Mouse (Mus musculus): ENCODE results near the gene Pgm1. TPM values are rescaled to one million over a fixed set of nuclear protein-coding genes. Genes with fewer than 3 reads are reported as not detected.

Pgm1 gene
- polyA plus RNA-seq, 1 experiment from 2014 or later, result 258 TPM

DNA sequence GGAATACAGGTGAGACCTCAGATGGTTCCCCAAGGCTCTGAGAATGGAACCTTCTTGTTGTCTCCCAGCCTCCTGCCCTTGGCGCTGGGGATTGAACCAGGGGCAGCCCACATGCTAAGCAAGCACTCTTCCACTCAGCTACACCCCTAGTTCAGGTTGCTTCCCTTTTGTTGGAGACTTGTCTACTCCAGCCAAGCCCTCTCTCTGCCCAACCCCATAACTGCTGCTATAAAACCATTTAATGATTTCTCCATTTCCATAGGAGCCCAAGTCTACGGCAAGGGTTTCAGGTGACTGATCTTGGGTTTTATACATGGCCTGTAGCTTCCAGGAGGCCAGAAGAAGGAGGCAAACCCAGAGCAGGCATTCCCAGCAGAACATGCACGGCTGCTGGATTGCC, 98.6 kb downstream of the Pgm1 start:
- Histone ChIP-seq H3K9me3 (ENCODE audit: control insufficient read depth, low read length) (no peaks in the 10 kb centered on the region), H3K4me2 (ENCODE audit: low read depth, low read length) (no peak overlapping the region), H3K27me3 (replicated peaks; ENCODE audit: control insufficient read depth, insufficient read depth, low read length) (no peaks in the 10 kb centered on the region), H3K36me3 (ENCODE audit: control insufficient read depth, insufficient read depth, low read length) (no peaks in the 10 kb centered on the region), H3K4me3 (ENCODE audit: low read length) (no peak overlapping the region), H3K4me1 (ENCODE audit: control insufficient read depth, insufficient read depth, low read length) (no peaks in the 10 kb centered on the region), H3K27ac (ENCODE audit: low read length) (no peak overlapping the region), H3K9ac (ENCODE audit: low read depth, low read length) (no peak overlapping the region)
- 54% methylated on average over 3 of the region's 3 CpGs for WGBS
- peak; percentile 62 for ATAC-seq

DNA sequence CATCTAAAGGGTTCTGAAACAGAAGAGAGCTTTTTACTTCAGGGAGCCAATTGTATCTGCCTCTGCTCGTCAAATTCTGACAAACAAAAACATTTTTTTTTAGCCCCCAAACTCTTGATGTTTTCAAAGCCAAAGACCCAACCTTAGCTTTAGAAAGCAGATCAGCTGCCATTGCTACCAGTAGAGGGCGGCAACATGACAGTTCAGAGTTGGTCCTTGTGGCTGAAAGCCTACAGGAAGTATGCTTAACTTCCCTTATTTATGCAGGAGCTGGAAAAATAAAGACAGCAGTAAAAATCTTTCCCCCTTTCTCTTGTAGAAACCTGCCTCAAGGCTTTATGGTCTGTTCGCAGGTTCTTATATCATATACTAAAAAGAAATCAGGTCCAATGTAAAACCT, 99.4 kb downstream of the Pgm1 start:
- no peak overlapping the region for H3K27ac ChIP-seq (ENCODE audit: low read length)
- no peak overlapping the region for H3K9ac ChIP-seq (ENCODE audit: low read depth, low read length)
- H3K4me3 ChIP-seq (ENCODE audit: low read length), result no peak overlapping the region
- H3K36me3 ChIP-seq (ENCODE audit: control insufficient read depth, insufficient read depth, low read length), result no peaks in the 10 kb centered on the region
- no peaks in the 10 kb centered on the region for H3K4me1 ChIP-seq (ENCODE audit: control insufficient read depth, insufficient read depth, low read length)
- H3K4me2 ChIP-seq (ENCODE audit: low read depth, low read length), result no peak overlapping the region
- no peak for ATAC-seq
- no peaks in the 10 kb centered on the region for H3K9me3 ChIP-seq (ENCODE audit: control insufficient read depth, low read length)
- WGBS, result 14% methylated on average over 3 of the region's 3 CpGs
- H3K27me3 ChIP-seq (replicated peaks; ENCODE audit: control insufficient read depth, insufficient read depth, low read length), result no peaks in the 10 kb centered on the region

DNA sequence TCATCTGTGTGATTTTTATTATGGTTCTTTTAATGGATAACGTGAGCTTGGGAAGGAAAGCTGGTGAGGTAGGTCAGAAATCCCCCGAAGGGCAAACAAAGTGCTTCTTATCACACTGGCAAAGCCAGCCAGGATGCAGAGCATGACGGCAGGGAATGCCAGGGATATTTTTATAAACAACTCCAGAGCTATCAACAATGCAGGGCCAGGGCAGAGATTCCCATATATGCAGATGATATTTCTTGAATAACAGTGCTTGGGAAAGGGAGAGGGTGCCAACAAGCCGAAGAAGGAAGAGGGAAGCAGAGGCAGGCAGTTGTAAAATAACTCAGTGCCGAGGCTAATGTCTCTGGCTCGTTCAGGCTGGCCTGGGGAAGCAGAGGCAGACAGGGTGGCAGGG, 102.1 kb downstream of the Pgm1 start:
- H3K27ac ChIP-seq (ENCODE audit: low read length), result no peak overlapping the region
- H3K9ac ChIP-seq (ENCODE audit: low read depth, low read length), result no peak overlapping the region
- no peak overlapping the region for H3K4me2 ChIP-seq (ENCODE audit: low read depth, low read length)
- no peaks in the 10 kb centered on the region for H3K27me3 ChIP-seq (replicated peaks; ENCODE audit: control insufficient read depth, insufficient read depth, low read length)
- H3K4me1 ChIP-seq (ENCODE audit: control insufficient read depth, insufficient read depth, low read length), result no peaks in the 10 kb centered on the region
- no peak for ATAC-seq
- H3K36me3 ChIP-seq (ENCODE audit: control insufficient read depth, insufficient read depth, low read length), result no peaks in the 10 kb centered on the region
- H3K4me3 ChIP-seq (ENCODE audit: low read length), result no peak overlapping the region
- no peaks in the 10 kb centered on the region for H3K9me3 ChIP-seq (ENCODE audit: control insufficient read depth, low read length)
- 34% methylated on average over 6 of the region's 6 CpGs for WGBS

DNA sequence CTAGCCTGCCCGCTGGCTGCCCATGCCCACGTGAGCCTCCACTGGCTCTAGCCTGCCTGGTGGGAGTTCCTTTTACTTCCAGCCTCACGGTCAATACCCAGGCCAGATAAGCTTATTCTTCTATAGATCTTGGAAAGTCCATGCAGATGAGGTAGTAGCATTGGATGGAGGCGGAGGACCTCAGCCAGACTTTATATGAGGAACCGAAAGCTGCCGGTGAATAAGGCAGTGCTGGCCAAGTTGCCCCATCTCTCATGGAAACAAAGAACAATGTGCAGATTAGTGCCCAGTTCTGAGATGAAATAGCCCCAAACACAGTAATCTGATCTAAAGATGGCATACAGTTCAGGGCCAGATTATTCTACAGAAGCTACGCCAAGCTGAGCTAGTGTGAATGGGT, 103.4 kb downstream of the Pgm1 start:
- 93% methylated on average over 7 of the region's 7 CpGs for WGBS
- no peaks in the 10 kb centered on the region for H3K4me1 ChIP-seq (ENCODE audit: control insufficient read depth, insufficient read depth, low read length)
- ATAC-seq, result no peak

DNA sequence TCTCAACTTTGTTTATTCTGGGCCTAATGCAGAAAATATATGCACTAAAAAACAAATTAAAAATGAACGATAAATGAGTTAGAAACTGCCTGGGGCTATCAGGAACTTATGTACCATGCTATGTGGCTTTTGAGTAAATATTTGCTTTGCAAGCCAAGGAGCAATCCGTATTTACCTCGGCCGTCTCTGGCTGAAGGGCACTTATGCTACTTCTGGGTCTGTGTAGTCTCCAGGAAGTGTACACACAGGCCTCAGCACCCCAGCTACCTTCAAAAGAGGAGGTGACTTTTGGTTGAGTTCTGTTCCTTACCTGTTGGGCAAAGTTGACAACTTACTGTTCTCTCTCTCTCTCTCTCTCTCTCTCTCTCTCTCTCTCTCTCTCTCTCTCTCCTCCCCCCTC, 104.7 kb downstream of the Pgm1 start:
- H3K27me3 ChIP-seq (replicated peaks; ENCODE audit: control insufficient read depth, insufficient read depth, low read length), result no peaks in the 10 kb centered on the region
- H3K9ac ChIP-seq (ENCODE audit: low read depth, low read length), result no peak overlapping the region
- 55% methylated on average over 4 of the region's 4 CpGs for WGBS
- H3K4me1 ChIP-seq (ENCODE audit: control insufficient read depth, insufficient read depth, low read length), result no peaks in the 10 kb centered on the region
- H3K36me3 ChIP-seq (ENCODE audit: control insufficient read depth, insufficient read depth, low read length), result no peaks in the 10 kb centered on the region
- no peaks in the 10 kb centered on the region for H3K9me3 ChIP-seq (ENCODE audit: control insufficient read depth, low read length)
- H3K4me3 ChIP-seq (ENCODE audit: low read length), result no peak overlapping the region
- ATAC-seq, result no peak
- H3K4me2 ChIP-seq (ENCODE audit: low read depth, low read length), result no peak overlapping the region
- H3K27ac ChIP-seq (ENCODE audit: low read length), result no peak overlapping the region

More for the DNA sequence above, 103.4 kb downstream of the Pgm1 start:
- Histone ChIP-seq H3K27me3 (replicated peaks; ENCODE audit: control insufficient read depth, insufficient read depth, low read length) (no peaks in the 10 kb centered on the region), H3K27ac (ENCODE audit: low read length) (no peak overlapping the region), H3K9me3 (ENCODE audit: control insufficient read depth, low read length) (no peaks in the 10 kb centered on the region), H3K4me3 (ENCODE audit: low read length) (no peak overlapping the region), H3K4me2 (ENCODE audit: low read depth, low read length) (no peak overlapping the region), H3K9ac (ENCODE audit: low read depth, low read length) (no peak overlapping the region), H3K36me3 (ENCODE audit: control insufficient read depth, insufficient read depth, low read length) (no peaks in the 10 kb centered on the region)

DNA sequence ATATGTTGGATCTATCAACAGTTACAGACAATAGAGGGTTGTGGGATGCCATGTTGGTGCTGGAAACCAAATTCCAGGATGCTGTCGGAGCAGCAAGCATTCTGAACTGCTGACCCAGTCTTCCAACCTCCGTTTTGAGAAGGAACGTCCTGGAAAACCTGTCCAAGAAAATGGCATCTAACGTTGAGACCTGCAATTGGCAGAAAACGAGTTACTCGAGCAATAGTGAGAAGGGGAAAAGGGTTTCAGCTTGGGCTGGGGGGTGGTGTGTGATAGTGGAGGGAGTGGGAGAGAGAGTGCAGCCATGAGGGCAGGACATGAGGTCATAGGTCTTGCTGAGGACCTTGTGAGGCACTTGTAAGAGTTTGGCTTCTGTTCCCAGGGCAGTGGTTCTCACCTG, 105.8 kb downstream of the Pgm1 start:
- WGBS, result 81% methylated on average over 6 of the region's 6 CpGs
- ATAC-seq, result no peak

DNA sequence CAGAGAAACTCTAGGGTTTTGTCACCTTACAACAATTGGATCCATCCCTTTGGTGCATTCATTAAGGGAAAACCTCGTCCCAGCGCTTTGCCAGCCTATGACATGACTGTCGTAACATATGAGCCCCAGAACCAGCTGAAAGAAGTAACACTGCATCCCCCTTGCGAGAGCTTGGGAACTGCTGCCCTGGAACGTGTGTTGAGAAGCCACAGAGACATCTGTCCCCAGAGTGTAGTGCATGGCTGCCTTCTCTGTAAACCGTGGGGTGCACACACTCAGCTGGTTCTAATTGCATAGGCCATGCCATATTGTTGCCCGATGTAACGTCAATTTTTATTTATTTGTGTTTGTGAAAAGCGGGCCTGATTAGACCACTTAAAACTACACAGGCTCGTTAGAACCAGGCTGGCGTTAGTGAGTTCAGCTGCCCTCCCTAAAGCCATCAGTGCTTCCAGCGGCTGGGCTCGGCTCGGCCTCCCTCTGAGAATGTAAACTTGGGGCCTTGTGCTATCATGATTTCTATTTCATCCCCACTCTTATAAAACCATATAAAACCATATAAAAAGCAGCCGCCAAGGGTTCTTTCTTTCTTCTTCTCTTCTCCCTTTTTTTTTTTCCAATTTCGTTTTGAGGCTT, 106.8 kb downstream of the Pgm1 start:
- Histone ChIP-seq H3K9me3 (ENCODE audit: control insufficient read depth, low read length) (no peaks in the 10 kb centered on the region), H3K4me2 (ENCODE audit: low read depth, low read length) (no peak overlapping the region), H3K36me3 (ENCODE audit: control insufficient read depth, insufficient read depth, low read length) (no peaks in the 10 kb centered on the region), H3K4me1 (ENCODE audit: control insufficient read depth, insufficient read depth, low read length) (no peaks in the 10 kb centered on the region), H3K4me3 (ENCODE audit: low read length) (no peak overlapping the region), H3K27ac (ENCODE audit: low read length) (no peak overlapping the region), H3K27me3 (replicated peaks; ENCODE audit: control insufficient read depth, insufficient read depth, low read length) (no peaks in the 10 kb centered on the region), H3K9ac (ENCODE audit: low read depth, low read length) (no peak overlapping the region)
- no peak for ATAC-seq
- WGBS, result 55% methylated on average over 16 of the region's 16 CpGs

More for the DNA sequence above, 105.8 kb downstream of the Pgm1 start:
- Histone ChIP-seq H3K36me3 (ENCODE audit: control insufficient read depth, insufficient read depth, low read length) (no peaks in the 10 kb centered on the region), H3K4me2 (ENCODE audit: low read depth, low read length) (no peak overlapping the region), H3K9me3 (ENCODE audit: control insufficient read depth, low read length) (no peaks in the 10 kb centered on the region), H3K4me1 (ENCODE audit: control insufficient read depth, insufficient read depth, low read length) (no peaks in the 10 kb centered on the region), H3K27ac (ENCODE audit: low read length) (no peak overlapping the region), H3K9ac (ENCODE audit: low read depth, low read length) (no peak overlapping the region), H3K4me3 (ENCODE audit: low read length) (no peak overlapping the region), H3K27me3 (replicated peaks; ENCODE audit: control insufficient read depth, insufficient read depth, low read length) (no peaks in the 10 kb centered on the region)

Other genes with a start within 250 kb of the Pgm1 start
- gene Alg6, start 213.8 kb upstream of the Pgm1 start, polyA plus RNA-seq (2015; fragmentation: Nextera tagmentation; extraction: Ambion mirVana), result 20.6 and 21.0 TPM in 2 replicates
- gene Efcab7, start 100.2 kb upstream of the Pgm1 start, polyA plus RNA-seq (2015; fragmentation: Nextera tagmentation; extraction: Ambion mirVana), result 11.5 and 12.4 TPM in 2 replicates
- gene Itgb3bp, start 399 bp downstream of the Pgm1 start, polyA plus RNA-seq (2015; fragmentation: Nextera tagmentation; extraction: Ambion mirVana), result 28.8 and 30.5 TPM in 2 replicates
- gene Ror1, start 166.4 kb downstream of the Pgm1 start, polyA plus RNA-seq (2015; fragmentation: Nextera tagmentation; extraction: Ambion mirVana), result 4.0 and 4.3 TPM in 2 replicates

Measured in intestine, embryonic 16.5 days (tissue).